Mouse (Mus musculus): ENCODE data around the gene AY761185.
"Not testable (repeated sequence)": the region's sequence is repeated elsewhere in the genome, so short reads cannot be mapped to it uniquely, and the experiment has no call there.

The AY761185 gene

DNA sequence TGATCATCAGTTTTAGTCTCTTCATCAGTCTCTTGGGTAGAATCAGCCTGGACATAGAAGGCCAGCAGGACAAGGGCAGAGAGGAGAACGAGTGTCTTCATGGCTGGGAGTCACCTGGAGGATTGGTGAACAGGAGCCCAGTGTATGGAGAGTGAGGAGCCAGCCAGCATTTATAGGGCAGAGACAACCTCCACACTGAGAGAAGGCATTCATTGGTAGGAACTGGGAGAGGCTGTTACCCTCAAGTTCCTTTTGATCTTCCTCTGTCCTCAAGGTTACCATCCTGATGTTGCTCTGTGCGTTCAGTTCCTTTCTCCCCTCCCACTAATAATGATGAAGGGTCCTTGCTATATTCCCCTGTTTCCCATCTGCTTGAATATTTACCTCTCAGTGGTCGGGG is at the start of gene AY761185:
AY761185 (minus strand) TSS at position 101 of the 400 bp plus-strand sequence.
- DNase-seq, result no peak

DNA sequence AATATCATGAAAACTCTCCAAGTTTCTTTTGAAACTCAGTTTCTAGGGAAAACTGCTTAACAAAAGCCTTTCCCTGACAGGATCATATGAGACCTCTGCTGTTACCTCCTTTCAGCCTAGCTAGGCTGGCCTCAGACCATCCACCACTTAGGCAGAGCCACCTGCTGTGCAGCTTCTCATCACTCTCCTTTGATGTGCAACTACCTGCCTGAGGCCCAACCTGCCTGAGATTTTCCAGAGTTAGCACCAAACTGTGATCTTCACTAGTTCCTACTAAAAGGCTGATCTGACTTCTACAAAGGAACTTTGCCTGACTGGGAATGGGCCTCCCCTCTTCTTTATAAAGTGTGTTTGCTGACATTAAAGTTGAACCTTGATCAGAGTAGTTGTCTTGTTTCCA is 49.5 kb upstream of the AY761185 start:
- not testable (repeated sequence) for DNase-seq

DNA sequence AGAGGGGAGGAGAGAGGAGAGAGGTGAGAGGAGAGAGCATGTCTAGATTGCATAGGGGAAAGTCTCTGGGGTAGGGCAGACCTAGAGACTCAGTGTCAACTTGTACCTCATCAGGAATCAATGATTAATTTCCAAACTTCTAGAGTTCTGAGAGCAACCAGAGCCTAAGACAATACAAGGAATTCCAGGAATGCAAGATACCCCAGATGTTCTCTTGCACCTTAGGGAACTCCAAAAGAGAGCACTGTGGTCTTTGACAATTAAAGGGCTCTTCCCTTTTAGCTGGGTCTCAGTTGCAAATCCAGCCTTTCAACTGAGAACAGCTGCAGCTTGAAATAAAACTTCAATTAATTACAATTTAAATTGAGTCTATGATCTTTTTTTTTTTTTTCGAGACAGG is 35.3 kb upstream of the AY761185 start:
- DNase-seq, result no peak

DNA sequence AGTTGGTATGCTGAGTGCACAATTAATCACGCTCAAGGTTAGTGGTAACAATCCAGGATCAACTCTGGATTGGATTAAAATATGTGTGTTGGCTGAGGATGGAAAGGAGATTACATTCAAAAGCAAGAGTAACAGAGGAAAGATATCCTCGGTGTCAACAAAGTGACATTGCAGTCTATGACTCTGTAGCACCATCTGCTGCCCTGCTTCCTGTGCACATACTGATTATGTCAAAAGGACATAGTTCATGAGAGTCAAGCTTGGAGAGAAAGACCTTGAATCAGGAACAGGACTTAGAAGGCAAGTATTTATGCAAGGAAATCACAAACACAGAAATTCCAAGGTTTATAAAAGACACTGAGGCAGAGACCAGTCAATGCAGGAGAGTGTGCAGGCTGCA is 20.0 kb upstream of the AY761185 start:
- no peak for DNase-seq

DNA sequence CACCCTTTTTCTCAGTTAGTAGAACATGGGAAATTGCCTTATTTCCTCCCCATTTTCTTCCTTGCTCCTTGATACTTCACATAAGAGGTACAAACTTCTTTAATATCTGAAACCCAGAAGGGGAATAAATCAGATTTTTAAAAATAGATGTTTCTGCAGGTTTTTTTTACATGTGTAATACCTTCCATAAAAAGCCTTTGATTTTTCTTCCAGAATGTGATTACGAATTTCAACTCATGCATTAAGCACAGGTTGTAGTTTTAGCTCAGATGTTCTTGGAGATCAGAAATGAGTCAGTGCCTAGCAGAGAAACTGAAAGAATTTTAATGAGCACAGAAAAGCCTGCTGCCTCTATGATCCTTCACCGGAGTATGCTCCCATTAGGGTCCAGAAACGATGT is 22.5 kb downstream of the AY761185 start, which contains the start of gene Gm6040:
Gm6040 (minus strand) TSS at position 101 of the 400 bp plus-strand sequence.
- no peak for DNase-seq

DNA sequence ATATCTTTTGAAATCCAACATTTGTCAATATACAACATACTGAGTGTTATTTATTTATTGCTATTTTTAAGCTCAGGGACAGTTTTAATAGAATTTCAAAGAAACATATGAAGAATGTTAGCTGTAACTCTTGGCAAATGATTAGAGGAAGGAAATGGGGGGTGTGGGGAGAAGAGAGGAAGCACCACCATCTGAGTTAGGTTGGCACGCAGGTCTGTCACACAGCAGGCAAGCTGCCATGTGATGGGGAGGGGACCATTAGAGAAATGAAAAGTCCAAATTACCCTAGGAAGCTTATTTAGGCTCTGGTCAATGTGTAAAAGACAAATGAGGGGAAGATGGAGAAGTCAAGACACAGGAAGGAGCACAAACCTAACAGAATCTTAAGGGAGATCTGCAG is 32.2 kb downstream of the AY761185 start:
- DNase-seq, result no peak

DNA sequence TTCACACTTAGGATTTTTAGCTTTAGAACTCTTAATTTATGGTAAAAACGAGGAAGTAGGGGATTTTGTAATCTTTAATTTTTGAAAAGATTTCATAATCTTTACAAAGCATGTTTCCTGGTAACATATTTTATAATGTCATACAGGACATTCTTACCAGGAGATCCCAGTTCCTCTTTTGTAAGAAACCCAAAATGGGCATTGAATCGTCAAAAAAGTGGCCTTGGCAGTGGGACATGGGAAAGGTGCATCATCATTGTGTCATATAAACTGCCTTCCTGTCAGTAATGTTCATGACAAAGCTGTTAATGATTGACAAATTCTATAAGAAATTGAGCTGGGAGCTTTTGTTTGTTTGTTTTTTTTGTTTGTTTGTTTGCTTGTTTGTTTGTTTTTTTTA is 36.3 kb downstream of the AY761185 start:
- DNase-seq, result no peak

DNA sequence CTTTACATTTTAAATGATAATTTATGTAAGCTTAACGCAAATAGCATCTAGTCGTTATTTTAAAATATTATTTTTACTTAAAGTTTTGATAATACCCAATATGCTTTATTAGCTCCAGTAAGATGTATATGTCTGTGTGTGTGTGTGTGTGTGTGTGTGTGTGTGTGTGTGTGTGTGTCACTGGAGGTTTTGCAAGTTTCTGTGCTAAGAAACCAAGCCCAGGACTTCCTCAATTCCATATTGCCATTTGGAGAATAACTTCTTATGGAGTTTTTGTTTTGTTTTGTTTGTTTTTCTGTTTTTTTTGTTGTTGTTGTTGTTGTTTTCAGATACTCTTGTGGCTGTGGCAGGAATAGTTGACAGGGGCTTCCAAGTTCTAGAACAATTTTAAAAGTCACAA is 37.4 kb downstream of the AY761185 start:
- no peak for DNase-seq

DNA sequence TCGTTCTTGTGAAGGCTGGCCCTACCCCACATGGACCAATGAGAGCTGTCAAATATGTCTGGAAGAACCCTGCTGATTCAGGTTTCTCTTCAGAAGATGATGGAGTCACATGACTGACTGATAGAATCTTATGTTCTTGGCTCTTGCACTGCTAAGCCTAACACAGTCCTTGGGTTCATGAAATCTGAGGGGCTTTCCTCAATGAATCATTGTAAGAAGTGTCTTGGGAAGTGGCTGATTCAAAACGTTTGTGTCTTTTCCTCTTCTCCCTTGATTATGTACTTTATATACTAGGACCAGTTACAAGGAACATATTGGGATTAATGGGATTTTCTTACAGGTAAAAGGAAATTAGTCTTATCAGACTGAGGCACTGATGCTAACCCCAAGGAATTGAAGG is 42.0 kb downstream of the AY761185 start, which contains the start of gene Gm15056:
Gm15056 (minus strand) TSS at position 101 of the 400 bp plus-strand sequence.
- no peak for DNase-seq

Data from thymus, postnatal 36 days (tissue).